Mouse (Mus musculus) mesoderm, embryonic 11.5 days (tissue): ENCODE measurements at regions not wholly inside any gene's neighbourhood (a gene's known extent, or its start where the extent isn't known, plus 50 kb on each side); places are given as distances from the start of the nearest gene placed in this dataset.
A peak's percentile ranks its signal among the peaks of the same experiment; 100 is the strongest.

Experiments
- DNase-seq: peaks from one replicate; pipeline ENCODE4 v3.0.0-alpha.2; 2012; ENCODE audit warnings: low read depth, low spot score

GRCm38 (mm10) chr5:60599460-60600299 lies 1208.9 kb upstream of the G6pd2 start:
- DNase-seq, result no peak

GRCm38 (mm10) chr5:60600300-60600648 lies 1208.3 kb upstream of the G6pd2 start:
- no peak for DNase-seq

GRCm38 (mm10) chr5:60608943-60609614 lies 1199.5 kb upstream of the G6pd2 start:
- peak; percentile 12 for DNase-seq
